8 mouse cellular contexts compared by ENCODE assay signal in the genomic region with DNA sequence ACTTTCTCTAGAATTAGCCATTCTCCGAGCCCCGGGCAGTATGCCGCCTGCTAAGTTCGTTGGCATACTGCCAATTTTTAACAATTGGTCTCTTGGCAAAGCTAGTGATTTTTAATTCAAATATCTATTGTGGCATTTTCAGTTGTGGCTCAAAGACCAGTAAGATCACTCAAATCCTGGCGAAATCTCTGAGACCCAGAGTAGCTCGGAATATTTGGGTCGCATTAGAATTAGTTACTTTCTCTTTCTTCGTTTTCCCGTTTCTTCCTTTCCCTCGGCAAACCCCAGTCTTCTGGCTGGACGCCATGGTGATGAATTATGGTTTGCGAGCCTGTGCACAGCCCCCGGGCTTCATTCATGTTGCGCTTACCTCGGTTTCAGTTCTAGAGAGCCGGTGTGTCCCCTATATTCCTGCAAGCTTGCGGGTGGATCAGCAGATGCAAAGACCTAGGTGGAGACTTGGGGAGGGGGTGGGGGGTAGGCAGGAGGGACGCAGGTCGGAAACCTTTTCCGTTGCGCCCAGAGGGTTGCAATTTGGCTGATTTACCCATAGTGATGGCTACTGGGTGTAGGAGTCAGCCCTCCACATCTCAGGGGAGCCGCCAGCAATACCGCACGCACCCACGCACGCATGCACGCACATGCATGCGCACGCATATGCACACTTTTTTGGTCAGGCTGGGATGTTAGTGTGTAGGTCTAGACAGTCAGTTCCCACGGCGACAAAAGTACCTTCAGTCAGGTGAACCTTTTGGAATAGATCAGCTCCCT. TPM values are rescaled to one million over a fixed set of nuclear protein-coding genes. Genes with fewer than 3 reads are reported as not detected.
DNase-seq lines count a peak whose midpoint lies in the region; ATAC-seq and TF ChIP-seq lines count a peak whose summit lies in the region.

No protein-coding gene starts in this region.

- no peaks in the 10 kb centered on the region for H3K27me3 ChIP-seq in hindbrain, embryonic 16.5 days (replicated peaks; ENCODE audit: control insufficient read depth, insufficient read depth, low read length)
- peaks cover 17% of the 10 kb centered on the region; the same call in 1 of the 2 replicates for H3K27me3 ChIP-seq in midbrain, embryonic 10.5 days (ENCODE audit: low read depth, poor library complexity, severe bottlenecking)
- no peaks in the 10 kb centered on the region for H3K27me3 ChIP-seq in stomach, embryonic 14.5 days (ENCODE audit: control insufficient read depth, insufficient read depth, low read length)

- no peak for TF ChIP-seq CTCF in left cerebral cortex, adult 2 months (IDR thresholded peaks at IDR 0.05)

- H3K9me3 ChIP-seq in hindbrain, embryonic 16.5 days (ENCODE audit: control insufficient read depth, low read length): no peaks in the 10 kb centered on the region
- no peaks in the 10 kb centered on the region for H3K9me3 ChIP-seq in midbrain, embryonic 10.5 days (replicated peaks)
- no peaks in the 10 kb centered on the region for H3K9me3 ChIP-seq in stomach, embryonic 14.5 days (ENCODE audit: control insufficient read depth, low read depth, low read length)

- peaks cover 4% of the 10 kb centered on the region; the same call in 1 of the 2 replicates for H3K4me1 ChIP-seq in brown adipose tissue, adult 24 weeks (ENCODE audit: control insufficient read depth, insufficient read depth, insufficient read length, low read length)
- peaks cover 22% of the 10 kb centered on the region for H3K4me1 ChIP-seq in hindbrain, embryonic 16.5 days (ENCODE audit: control insufficient read depth, insufficient read depth, low read depth, low read length)
- peaks cover 38% of the 10 kb centered on the region for H3K4me1 ChIP-seq in midbrain, embryonic 10.5 days
- H3K4me1 ChIP-seq in stomach, embryonic 14.5 days (ENCODE audit: control insufficient read depth, insufficient read depth, low read length): peaks cover 22% of the 10 kb centered on the region

- intact Hi-C loops in left cerebral cortex, adult 2 months (cut with DNase I): loop anchor here (5.0 kb wide), 2 partner anchors 78 to 282 kb away; a partner anchor contains a TSS

- 23% methylated on average over 31 of the region's 31 CpGs for WGBS in hindbrain, embryonic 16.5 days
- 71% methylated on average over 31 of the region's 31 CpGs for WGBS in midbrain, embryonic 10.5 days
- WGBS in stomach, embryonic 14.5 days: 33% methylated on average over 31 of the region's 31 CpGs

- H3K4me2 ChIP-seq in hindbrain, embryonic 16.5 days (ENCODE audit: low read length): peak overlapping the region; percentile 68
- peak overlapping the region; percentile 54 for H3K4me2 ChIP-seq in stomach, embryonic 14.5 days (replicated peaks; ENCODE audit: low read depth, low read length)

- peak overlapping the region; percentile 52 for H3K4me3 ChIP-seq in brown adipose tissue, adult 24 weeks (ENCODE audit: insufficient read depth, low read depth, low read length)
- H3K4me3 ChIP-seq in hindbrain, embryonic 16.5 days (ENCODE audit: low read length): peak overlapping the region; percentile 40
- peak overlapping the region; percentile 46 for H3K4me3 ChIP-seq in left cerebral cortex, adult 2 months
- peak overlapping the region; percentile 11; the same call in 1 of the 2 replicates for H3K4me3 ChIP-seq in midbrain, embryonic 10.5 days
- peak overlapping the region; percentile 30 for H3K4me3 ChIP-seq in stomach, embryonic 14.5 days (ENCODE audit: low read depth, low read length)

- peak; percentile 77 to 91 for DNase-seq in adrenal gland, adult (ENCODE audit: inconsistent age in 2 of 2, low spot score in 1 of 2)
- DNase-seq in adrenal gland, adult 8-10 months: no peak
- peak; percentile 64 to 69 for DNase-seq in left cerebral cortex, adult 2 months (ENCODE audit: extremely low spot score in 1 of 2, low spot score in 2 of 2)
- DNase-seq in midbrain, embryonic 10.5 days (ENCODE audit: low spot score): no peak

- no peak overlapping the region for H3K27ac ChIP-seq in brown adipose tissue, adult 24 weeks (replicated peaks; ENCODE audit: low read depth, low read length)
- H3K27ac ChIP-seq in hindbrain, embryonic 16.5 days (ENCODE audit: low read depth, low read length): peak overlapping the region; percentile 57; the same call in 1 of the 2 replicates
- peak overlapping the region; percentile 59 for H3K27ac ChIP-seq in left cerebral cortex, adult 2 months
- 0 out of 2 replicates have a peak overlapping the region, but pooled peaks have one; percentile 42 for H3K27ac ChIP-seq in midbrain, embryonic 10.5 days (replicated peaks)
- H3K27ac ChIP-seq in stomach, embryonic 14.5 days (ENCODE audit: low read length): no peak overlapping the region

- H3K36me3 ChIP-seq in hindbrain, embryonic 16.5 days (ENCODE audit: control insufficient read depth, insufficient read depth, low read length): no peaks in the 10 kb centered on the region
- H3K36me3 ChIP-seq in midbrain, embryonic 10.5 days: no peaks in the 10 kb centered on the region
- no peaks in the 10 kb centered on the region for H3K36me3 ChIP-seq in stomach, embryonic 14.5 days (ENCODE audit: control insufficient read depth, insufficient read depth, low read length)

- H3K9ac ChIP-seq in hindbrain, embryonic 16.5 days (ENCODE audit: low read depth, low read length): peak overlapping the region; percentile 58
- H3K9ac ChIP-seq in stomach, embryonic 14.5 days (replicated peaks; ENCODE audit: low read depth, low read length): no peak overlapping the region; the same call in 1 of the 2 replicates

- peak; percentile 79 for ATAC-seq in frontal cortex, adult (ENCODE audit: low TSS enrichment)
- peak; percentile 21; the same call in 1 of the 2 replicates for ATAC-seq in hindbrain, embryonic 16.5 days
- ATAC-seq in stomach, embryonic 14.5 days (ENCODE audit: insufficient number of reproducible peaks, insufficient read depth, low FRiP score, low read depth): no peak; the same call in 1 of the 2 replicates

RNA-seq across cellular contexts. Expression of a gene that starts 3.6 kb away (rescaled TPM):
- total RNA-seq in adrenal gland, adult 8-10 months (2022): 1 to 10 TPM; 4.6 to 7.4 (median 6.7) TPM
- 0.40 TPM in 1 of 2 replicates, not detected in the other for polyA plus RNA-seq in brown adipose tissue, adult 24 weeks (2012; ENCODE audit: insufficient read depth, insufficient read length, missing spikeins)
- polyA plus RNA-seq in hindbrain, embryonic 16.5 days (2015; fragmentation: Nextera tagmentation; extraction: Ambion mirVana): 9.1 and 11.6 TPM in 2 replicates
- 1 to 10 TPM; 3.6 TPM for total RNA-seq in left cerebral cortex, adult 2 months (2021)
- polyA plus RNA-seq in midbrain, embryonic 10.5 days (2016; fragmentation: Nextera tagmentation; extraction: Ambion mirVana): 0.17 and 0.97 TPM in 2 replicates
- polyA plus RNA-seq in stomach, embryonic 14.5 days (2014; fragmentation: Nextera tagmentation; extraction: Ambion mirVana): 4.7 and 5.4 TPM in 2 replicates

Comparison
In these comparisons a context has a peak if more than half of its experiments do, and no peak if none do; other contexts are left out.
1. DNase-seq: peak in adrenal gland, adult (2 of 2) and left cerebral cortex, adult 2 months (2 of 2); none in adrenal gland, adult 8-10 months (single experiment) and midbrain, embryonic 10.5 days (single experiment).
2. H3K27ac ChIP-seq: peak in hindbrain, embryonic 16.5 days (single experiment), left cerebral cortex, adult 2 months (single experiment) and midbrain, embryonic 10.5 days (single experiment); none in brown adipose tissue, adult 24 weeks (single experiment) and stomach, embryonic 14.5 days (single experiment).
3. Peak in every context shown above with its lines, with median percentiles within 50 percentile points of each other: H3K4me3 ChIP-seq.